Mouse (Mus musculus) limb, embryonic 11.5 days (tissue): Measurements from ENCODE around the gene Hs2st1. TPM values are rescaled to one million over a fixed set of nuclear protein-coding genes. Genes with fewer than 3 reads are reported as not detected.

ENCODE experiments used
- ATAC-seq: fragments of 200-750 bp; cut with Nextera tagmentation; 2 replicates; pipeline ENCODE4 v1.8.0; 2017; ENCODE audit warnings: low read depth; ENCODE audit not compliant: insufficient number of reproducible peaks, low FRiP score, low TSS enrichment
- DNase-seq: peaks from one replicate; pipeline ENCODE4 v3.0.0-alpha.2; 2015; ENCODE audit warnings: low spot score
- H3K27ac ChIP-seq: fragments of 300-500 bp; sonication (generic); replicated peaks from 2 replicates; pipeline ENCODE4 v1.5.1; 2014; ENCODE audit warnings: low read depth, mild to moderate bottlenecking, low read length
- H3K27me3 ChIP-seq: fragments of 300-500 bp; sonication (generic); 2 replicates; pipeline ENCODE4 v1.6.1; 2014; ENCODE audit warnings: mild to moderate bottlenecking, low read length, mixed read lengths; ENCODE audit not compliant: control insufficient read depth, insufficient read depth
- H3K36me3 ChIP-seq: fragments of 300-500 bp; sonication (generic); 2 replicates; pipeline ENCODE4 v1.6.1; 2014; ENCODE audit warnings: mild to moderate bottlenecking, low read length, moderate library complexity, mixed read lengths; ENCODE audit not compliant: control insufficient read depth, insufficient read depth
- H3K4me1 ChIP-seq: fragments of 300-500 bp; sonication (generic); 2 replicates; pipeline ENCODE4 v1.6.1; 2014; ENCODE audit warnings: low read length, mixed read lengths; ENCODE audit not compliant: control insufficient read depth, insufficient read depth
- H3K4me2 ChIP-seq: fragments of 300-500 bp; sonication (generic); 2 replicates; pipeline ENCODE4 v1.6.1; 2014; ENCODE audit warnings: low read depth, mild to moderate bottlenecking, moderate library complexity; ENCODE audit not compliant: severe bottlenecking
- H3K4me3 ChIP-seq: fragments of 300-500 bp; sonication (generic); 2 replicates; pipeline ENCODE4 v1.5.1; 2014; ENCODE audit warnings: low read depth, low read length
- H3K9ac ChIP-seq: fragments of 300-500 bp; sonication (generic); 2 replicates; pipeline ENCODE4 v1.6.1; 2014; ENCODE audit warnings: mild to moderate bottlenecking, low read length
- H3K9me3 ChIP-seq: fragments of 300-500 bp; sonication (generic); 2 replicates; pipeline ENCODE4 v1.6.1; 2016; ENCODE audit warnings: low read length; ENCODE audit not compliant: control insufficient read depth
- WGBS: fragments of 180-500 bp; shearing (Covaris S2); extraction: QIAGEN DNeasy Blood & Tissue Kit; methylation state at CpG from one replicate; pipeline ENCODE4 v1.1.7; 2014; 5-methylcytosine and 5-hydroxymethylcytosine counted together
- polyA plus RNA-seq: library from polyadenylated mRNA; unstranded; fragments of >200 nt; fragmentation: Nextera tagmentation; extraction: Ambion mirVana; gene quantifications from 2 replicates; pipeline ENCODE4 v1.2.1, GENCODE M21; 2014

The Hs2st1 gene
- polyA plus RNA-seq, 1 experiment from 2014 or later: 14.8 TPM

DNA sequence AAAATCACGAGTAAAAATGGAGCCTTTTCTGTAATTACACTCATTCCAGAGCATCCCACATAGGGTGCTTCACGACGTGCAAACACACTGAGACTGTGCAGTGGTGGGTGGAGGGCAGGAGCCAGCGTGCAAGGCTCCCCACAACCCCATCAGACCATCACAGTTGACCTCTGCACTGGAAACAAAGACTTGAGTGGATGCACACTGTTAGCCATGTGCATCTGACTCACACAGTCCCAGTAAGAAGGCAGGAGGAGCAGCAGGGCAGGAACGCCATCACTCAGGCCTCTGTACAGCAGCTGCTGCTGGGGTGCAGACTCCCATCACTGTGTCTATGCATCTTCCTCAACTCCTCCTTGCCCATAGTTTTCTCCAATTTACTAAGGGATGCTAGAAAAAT, 75.1 kb downstream of the Hs2st1 start:
- Histone ChIP-seq H3K27ac (no peak overlapping the region), H3K36me3 (no peaks in the 10 kb centered on the region), H3K4me2 (no peak overlapping the region), H3K9me3 (no peaks in the 10 kb centered on the region), H3K4me1 (no peaks in the 10 kb centered on the region), H3K4me3 (no peak overlapping the region), H3K9ac (no peak overlapping the region), H3K27me3 (no peaks in the 10 kb centered on the region)
- ATAC-seq (no peak), DNase-seq (no peak)
- WGBS: 75% methylated on average over 5 of the region's 5 CpGs

DNA sequence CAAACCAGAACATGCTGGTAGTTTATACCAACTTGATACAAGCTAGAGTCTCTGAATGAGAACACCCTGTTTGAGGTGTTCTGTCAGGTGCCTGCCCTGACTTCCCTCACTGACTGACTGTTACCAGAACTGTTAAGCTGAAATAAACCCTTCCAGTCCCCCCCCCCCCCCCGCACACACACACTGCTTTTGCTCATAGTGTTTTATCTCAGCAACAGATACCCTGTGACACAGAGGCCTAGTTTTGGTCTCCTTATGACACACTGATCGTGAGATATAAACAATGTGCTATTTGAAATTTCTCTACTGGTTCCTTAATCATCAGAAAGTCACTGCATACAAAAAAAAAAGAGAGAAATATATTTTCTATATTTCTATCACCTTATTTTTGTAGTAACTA, 81.2 kb downstream of the Hs2st1 start:
- H3K27me3 ChIP-seq: no peaks in the 10 kb centered on the region
- H3K4me2 ChIP-seq: no peak overlapping the region
- ATAC-seq (no peak), DNase-seq (no peak)
- H3K9ac ChIP-seq: no peak overlapping the region
- no peak overlapping the region for H3K27ac ChIP-seq
- 87% methylated on average over 2 of the region's 2 CpGs for WGBS
- H3K4me1 ChIP-seq: no peaks in the 10 kb centered on the region
- no peak overlapping the region for H3K4me3 ChIP-seq
- H3K9me3 ChIP-seq: no peaks in the 10 kb centered on the region
- H3K36me3 ChIP-seq: no peaks in the 10 kb centered on the region

DNA sequence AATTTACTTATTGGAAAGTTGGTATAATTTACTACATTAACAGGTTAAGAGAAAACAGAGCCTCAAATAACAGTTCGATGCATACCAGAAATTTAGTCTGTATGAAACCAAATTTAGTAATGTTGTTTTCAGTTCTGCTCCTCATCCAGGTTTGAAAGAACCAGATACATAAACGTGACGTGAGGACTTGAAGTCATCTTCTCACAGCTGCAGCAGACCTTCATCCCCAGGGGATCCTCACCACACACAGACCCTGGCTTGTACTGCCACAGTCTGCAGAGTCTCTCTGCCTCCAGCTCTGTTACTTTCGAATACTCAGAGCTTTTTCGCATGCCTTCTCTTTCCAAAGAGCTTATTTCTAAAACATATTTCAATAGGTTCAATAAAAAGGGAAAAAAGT, 89.4 kb downstream of the Hs2st1 start:
- no peak overlapping the region for H3K9ac ChIP-seq
- no peak overlapping the region for H3K4me3 ChIP-seq
- WGBS: 86% methylated on average over 5 of the region's 5 CpGs
- H3K27me3 ChIP-seq: no peaks in the 10 kb centered on the region
- H3K4me1 ChIP-seq: no peaks in the 10 kb centered on the region
- no peaks in the 10 kb centered on the region for H3K9me3 ChIP-seq
- no peak overlapping the region for H3K4me2 ChIP-seq
- no peaks in the 10 kb centered on the region for H3K36me3 ChIP-seq
- no peak overlapping the region for H3K27ac ChIP-seq
- ATAC-seq (no peak), DNase-seq (no peak)

DNA sequence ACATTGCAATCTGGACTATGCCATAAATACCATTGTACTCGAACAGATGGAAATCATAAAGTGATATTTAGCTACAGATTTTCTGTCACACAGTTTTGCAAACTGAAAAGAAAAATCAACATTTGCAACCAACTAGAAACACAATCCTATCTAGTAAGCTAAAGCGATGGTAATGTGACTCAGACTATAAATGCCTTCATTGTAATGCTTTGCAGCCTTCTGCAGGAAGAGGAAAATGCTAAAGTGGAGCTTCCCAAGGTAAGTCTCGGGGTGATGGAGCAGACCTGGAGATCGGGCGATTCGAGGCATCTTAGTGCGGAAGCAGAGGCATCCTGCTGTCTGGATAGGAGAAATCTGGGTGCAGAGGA, 91.6 kb downstream of the Hs2st1 start:
- ATAC-seq: no peak
- 92% methylated on average over 7 of the region's 7 CpGs for WGBS
- no peak overlapping the region for H3K27ac ChIP-seq
- no peak overlapping the region for H3K4me2 ChIP-seq
- no peak for DNase-seq
- no peak overlapping the region for H3K9ac ChIP-seq
- no peaks in the 10 kb centered on the region for H3K4me1 ChIP-seq
- H3K4me3 ChIP-seq: no peak overlapping the region
- no peaks in the 10 kb centered on the region for H3K36me3 ChIP-seq
- no peaks in the 10 kb centered on the region for H3K9me3 ChIP-seq
- H3K27me3 ChIP-seq: no peaks in the 10 kb centered on the region

DNA sequence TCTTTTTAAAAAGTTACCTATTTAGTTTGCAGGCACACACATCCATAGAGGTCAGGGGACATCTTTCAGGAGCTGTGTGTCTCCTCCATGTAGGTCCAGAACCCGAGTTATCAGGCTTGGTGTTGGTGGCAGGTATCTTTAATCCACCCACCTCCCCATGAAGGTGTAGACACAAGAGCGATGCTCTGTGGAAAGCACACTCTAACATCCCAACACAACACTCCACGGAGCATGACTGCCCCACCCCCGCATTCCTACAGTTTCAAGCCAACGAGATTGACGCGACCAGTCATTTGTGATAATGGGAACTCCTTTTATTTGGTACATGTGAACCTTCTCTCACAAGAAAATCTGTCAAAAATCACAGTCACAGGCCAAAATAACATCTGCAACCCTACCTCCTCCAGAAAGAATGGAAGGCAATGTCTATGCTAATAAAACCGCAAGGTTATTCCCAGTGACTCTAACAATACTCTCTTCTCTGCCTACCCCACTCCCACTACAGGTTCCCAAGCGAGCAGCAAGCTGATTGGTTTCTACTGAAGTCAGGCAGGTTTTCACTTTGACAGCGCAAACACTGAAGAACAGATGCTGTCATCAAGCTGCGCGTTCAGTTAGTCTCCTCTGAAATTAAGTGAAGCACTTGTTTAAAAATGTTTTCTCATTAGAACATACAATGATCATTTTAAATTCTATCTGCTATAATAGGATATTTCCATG, 92.1 kb downstream of the Hs2st1 start:
- H3K9ac ChIP-seq: no peak overlapping the region
- no peak overlapping the region for H3K27ac ChIP-seq
- H3K36me3 ChIP-seq: no peaks in the 10 kb centered on the region
- H3K9me3 ChIP-seq: no peaks in the 10 kb centered on the region
- H3K4me3 ChIP-seq: no peak overlapping the region
- no peaks in the 10 kb centered on the region for H3K27me3 ChIP-seq
- H3K4me1 ChIP-seq: no peaks in the 10 kb centered on the region
- no peak overlapping the region for H3K4me2 ChIP-seq
- DNase-seq (no peak), ATAC-seq (no peak)
- 92% methylated on average over 12 of the region's 12 CpGs for WGBS

DNA sequence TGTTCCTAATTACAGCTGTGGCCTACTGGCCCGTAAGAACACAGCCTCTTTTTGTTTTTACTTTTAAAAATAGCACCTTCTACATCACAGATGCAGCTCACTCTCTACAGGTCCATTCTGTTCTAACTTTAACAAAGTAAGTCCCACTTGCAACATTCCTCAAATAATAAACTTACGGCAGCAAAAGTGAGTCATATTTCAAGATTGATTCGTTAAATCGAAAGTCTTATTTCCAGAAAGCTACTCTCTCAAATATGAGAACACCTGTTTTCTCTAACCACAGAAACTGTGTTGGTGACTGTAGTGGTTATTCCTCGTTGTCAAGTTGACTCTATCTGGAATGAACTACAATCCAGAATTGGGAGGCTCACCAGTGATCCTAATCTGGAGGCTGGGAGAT, 94.1 kb downstream of the Hs2st1 start:
- Histone ChIP-seq H3K4me3 (no peak overlapping the region), H3K27ac (no peak overlapping the region), H3K4me2 (no peak overlapping the region), H3K9me3 (no peaks in the 10 kb centered on the region), H3K36me3 (no peaks in the 10 kb centered on the region), H3K9ac (no peak overlapping the region), H3K27me3 (no peaks in the 10 kb centered on the region), H3K4me1 (peaks cover 3% of the 10 kb centered on the region; the same call in 1 of the 2 replicates)
- DNase-seq (no peak), ATAC-seq (no peak)
- 91% methylated on average over 5 of the region's 5 CpGs for WGBS

DNA sequence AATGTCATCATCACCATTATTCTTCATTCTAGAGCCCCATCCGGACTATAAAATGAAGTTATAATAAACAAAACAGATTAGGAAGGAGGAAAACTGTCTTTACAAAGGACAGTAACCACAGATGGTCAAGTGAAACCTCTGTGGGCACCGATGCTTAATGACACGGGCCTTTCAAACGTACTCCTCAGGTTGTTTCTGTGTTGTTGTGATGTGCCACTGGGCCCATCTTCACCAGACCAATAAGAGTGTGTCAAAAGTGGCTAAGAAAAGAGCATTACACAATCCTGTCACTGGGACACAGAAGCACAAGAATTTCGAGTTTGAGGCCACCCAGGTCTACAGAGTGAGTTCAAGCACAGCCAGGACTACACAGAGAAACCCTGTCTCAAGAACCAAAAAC, 95.3 kb downstream of the Hs2st1 start:
- no peak overlapping the region for H3K4me2 ChIP-seq
- no peak overlapping the region for H3K4me3 ChIP-seq
- no peaks in the 10 kb centered on the region for H3K9me3 ChIP-seq
- no peaks in the 10 kb centered on the region for H3K27me3 ChIP-seq
- H3K36me3 ChIP-seq: no peaks in the 10 kb centered on the region
- no peak overlapping the region for H3K9ac ChIP-seq
- no peak overlapping the region for H3K27ac ChIP-seq
- WGBS: 90% methylated on average over 5 of the region's 5 CpGs
- DNase-seq: no peak
- H3K4me1 ChIP-seq: peaks cover 3% of the 10 kb centered on the region; the same call in 1 of the 2 replicates
- no peak for ATAC-seq

DNA sequence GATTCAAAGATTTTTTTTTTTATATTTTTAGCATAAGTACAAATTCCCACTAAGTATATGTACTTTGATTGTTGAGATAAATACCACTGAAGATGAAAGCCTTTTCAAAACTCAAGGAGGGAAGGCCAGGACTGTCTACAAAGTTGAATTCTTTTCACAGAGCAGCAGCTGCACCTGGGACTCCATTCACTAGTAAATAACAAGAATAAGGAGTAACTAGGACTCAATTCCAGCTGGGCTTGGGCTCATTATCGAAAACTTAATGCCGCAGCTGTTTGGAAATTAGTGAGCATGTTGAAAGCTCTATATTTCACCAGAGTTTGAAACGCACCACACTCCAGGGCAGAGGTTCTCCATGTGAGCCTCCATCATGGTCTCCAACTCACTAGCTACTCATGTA, 98.0 kb downstream of the Hs2st1 start:
- Histone ChIP-seq H3K36me3 (no peaks in the 10 kb centered on the region), H3K27me3 (no peaks in the 10 kb centered on the region), H3K9ac (no peak overlapping the region), H3K4me3 (no peak overlapping the region), H3K4me1 (peaks cover 3% of the 10 kb centered on the region; the same call in 1 of the 2 replicates), H3K27ac (no peak overlapping the region), H3K4me2 (no peak overlapping the region), H3K9me3 (no peaks in the 10 kb centered on the region)
- ATAC-seq: no peak
- WGBS: 41% methylated on average over 3 of the region's 3 CpGs
- no peak for DNase-seq

DNA sequence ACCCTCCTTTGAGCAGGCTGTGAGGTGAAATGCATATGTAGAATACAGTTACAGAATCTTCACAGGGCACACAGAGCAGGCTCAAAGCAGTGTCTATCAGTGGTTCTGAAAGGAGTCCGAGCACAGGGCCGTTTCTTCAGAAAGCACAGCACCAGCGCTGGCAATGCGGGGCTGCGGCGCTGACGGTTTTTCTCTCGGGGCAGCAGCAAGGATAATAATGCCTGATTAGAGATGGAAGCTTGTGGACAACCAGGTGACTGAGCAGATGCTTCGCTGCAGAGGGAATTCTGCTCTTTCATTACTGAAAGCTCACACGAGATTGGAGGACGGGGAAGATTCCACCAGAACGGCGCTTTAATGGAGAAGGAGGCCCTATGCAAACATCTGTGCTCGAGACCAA, 99.1 kb downstream of the Hs2st1 start:
- 81% methylated on average over 14 of the region's 14 CpGs for WGBS
- H3K4me1 ChIP-seq: peaks cover 3% of the 10 kb centered on the region; the same call in 1 of the 2 replicates
- DNase-seq: no peak

More for the DNA sequence above, 99.1 kb downstream of the Hs2st1 start:
- Histone ChIP-seq H3K36me3 (no peaks in the 10 kb centered on the region), H3K9me3 (no peaks in the 10 kb centered on the region), H3K9ac (no peak overlapping the region), H3K4me2 (no peak overlapping the region), H3K27ac (no peak overlapping the region), H3K27me3 (no peaks in the 10 kb centered on the region), H3K4me3 (no peak overlapping the region)
- ATAC-seq: no peak
